Mouse (Mus musculus): ENCODE measurements around the gene Asf1b. TPM values are rescaled to one million over a fixed set of nuclear protein-coding genes. Genes with fewer than 3 reads are reported as not detected.

Asf1b gene
- 26.3 and 29.3 TPM in 2 replicates for polyA plus RNA-seq (2011; ENCODE audit: insufficient read depth, insufficient read length, low read depth, missing spikeins)

DNA sequence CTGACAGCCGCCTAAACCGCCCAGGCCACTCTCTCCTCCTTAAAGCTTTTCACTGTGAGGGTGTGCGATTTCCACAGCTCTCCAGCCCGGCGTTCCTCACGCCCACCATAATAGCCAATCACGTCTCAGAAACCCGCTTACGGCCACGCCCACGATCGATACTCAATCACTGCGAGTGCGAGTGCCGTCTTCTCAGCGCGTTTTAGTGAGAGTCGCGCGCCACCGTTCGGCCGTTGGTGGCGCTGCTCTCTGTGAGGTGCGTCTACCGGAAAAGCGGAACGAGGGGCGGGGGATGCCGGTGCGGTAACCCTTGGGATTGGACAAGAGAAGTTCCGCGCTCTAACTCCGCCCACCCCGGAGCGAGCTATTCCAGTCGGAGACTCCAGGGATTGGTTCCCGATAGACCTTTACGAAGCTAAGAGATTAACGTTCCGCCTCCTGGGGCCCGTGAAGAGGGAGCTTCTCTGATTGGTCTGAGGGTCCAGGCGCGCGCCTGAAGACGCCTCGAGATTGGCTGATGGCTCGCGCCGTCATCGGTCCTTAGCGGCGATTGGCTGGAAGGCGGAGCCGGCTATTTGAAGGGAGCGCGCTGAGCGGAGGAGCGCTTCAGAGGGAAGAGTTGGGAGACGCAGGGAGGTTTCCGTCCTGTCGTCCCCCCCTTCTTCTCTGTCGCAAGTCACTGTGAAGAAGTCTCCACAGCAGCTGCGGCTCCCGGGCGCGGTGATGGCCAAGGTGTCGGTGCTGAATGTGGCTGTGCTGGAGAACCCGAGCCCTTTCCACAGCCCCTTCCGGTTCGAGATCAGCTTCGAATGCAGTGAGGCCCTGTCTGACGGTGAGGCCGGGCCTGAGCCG lies at the start of gene Asf1b, which contains the start of gene Gm10644:
Gene Asf1b, plus strand, starts transcription at position 402 of the 852 bp plus-strand sequence.
Gene Gm10644, minus strand, starts transcription at position 100 of the 852 bp plus-strand sequence.
- Histone ChIP-seq H3K27me3 (ENCODE audit: control insufficient read depth, insufficient read depth, low read length, poor library complexity, severe bottlenecking) (no peaks in the 10 kb centered on the region), H3K4me3 (ENCODE audit: low read depth, low read length) (peak within 1 kb of the TSS; percentile 95), H3K9ac (ENCODE audit: low read depth, poor library complexity, severe bottlenecking) (peak within 1 kb of the TSS; percentile 85), H3K27ac (ENCODE audit: insufficient read depth, low read length) (peak within 1 kb of the TSS; percentile 19; the same call in 1 of the 2 replicates), H3K36me3 (ENCODE audit: control insufficient read depth, insufficient read depth, low read length, poor library complexity, severe bottlenecking) (peaks cover 5% of the 10 kb centered on the region), H3K4me1 (ENCODE audit: control insufficient read depth, insufficient read depth, low read length) (no peaks in the 10 kb centered on the region), H3K9me3 (replicated peaks; ENCODE audit: control insufficient read depth, insufficient read depth, low read length, poor library complexity, severe bottlenecking) (no peaks in the 10 kb centered on the region)
- TF ChIP-seq CTCF (IDR thresholded peaks at IDR 0.05; ENCODE audit: low read depth, low read length) (peak; percentile 92), POLR2A (IDR thresholded peaks at IDR 0.05; ENCODE audit: insufficient read depth, low read length) (peak; percentile 84), EP300 (IDR thresholded peaks at IDR 0.05; ENCODE audit: insufficient read depth, low read depth, low read length) (peak; percentile 61; the same call in 1 of the 2 replicates)

DNA sequence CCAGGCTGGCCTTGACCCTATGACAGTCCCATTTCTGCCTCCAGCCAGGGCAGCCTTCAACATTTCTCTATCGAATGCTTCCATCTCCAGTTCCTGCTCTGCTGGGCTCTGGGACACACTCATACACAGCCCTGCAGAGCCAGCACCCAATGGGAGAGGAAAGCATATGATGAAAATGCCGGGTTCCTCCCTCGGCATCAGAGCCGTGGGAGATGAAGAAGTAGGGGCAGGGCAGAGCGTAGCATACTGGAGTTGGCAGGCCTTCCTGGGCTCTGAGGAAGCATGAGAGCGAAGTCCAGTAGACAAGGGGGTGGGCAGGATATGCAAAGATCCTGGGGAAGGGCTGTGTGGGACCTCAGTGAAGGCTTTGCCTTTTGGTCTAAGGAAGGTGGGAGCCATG lies 46.7 kb upstream of the Asf1b start:
- peaks cover 15% of the 10 kb centered on the region for H3K36me3 ChIP-seq (ENCODE audit: control insufficient read depth, insufficient read depth, low read length, poor library complexity, severe bottlenecking)
- no peak overlapping the region for H3K27ac ChIP-seq (ENCODE audit: insufficient read depth, low read length)
- H3K9me3 ChIP-seq (replicated peaks; ENCODE audit: control insufficient read depth, insufficient read depth, low read length, poor library complexity, severe bottlenecking), result no peaks in the 10 kb centered on the region
- no peak overlapping the region for H3K4me3 ChIP-seq (ENCODE audit: low read depth, low read length)
- H3K9ac ChIP-seq (ENCODE audit: low read depth, poor library complexity, severe bottlenecking), result no peak overlapping the region
- peaks cover 2% of the 10 kb centered on the region for H3K4me1 ChIP-seq (ENCODE audit: control insufficient read depth, insufficient read depth, low read length)
- no peaks in the 10 kb centered on the region for H3K27me3 ChIP-seq (ENCODE audit: control insufficient read depth, insufficient read depth, low read length, poor library complexity, severe bottlenecking)
- TF ChIP-seq CTCF (IDR thresholded peaks at IDR 0.05; ENCODE audit: low read depth, low read length) (no peak), EP300 (IDR thresholded peaks at IDR 0.05; ENCODE audit: insufficient read depth, low read depth, low read length) (no peak), POLR2A (IDR thresholded peaks at IDR 0.05; ENCODE audit: insufficient read depth, low read length) (no peak)

DNA sequence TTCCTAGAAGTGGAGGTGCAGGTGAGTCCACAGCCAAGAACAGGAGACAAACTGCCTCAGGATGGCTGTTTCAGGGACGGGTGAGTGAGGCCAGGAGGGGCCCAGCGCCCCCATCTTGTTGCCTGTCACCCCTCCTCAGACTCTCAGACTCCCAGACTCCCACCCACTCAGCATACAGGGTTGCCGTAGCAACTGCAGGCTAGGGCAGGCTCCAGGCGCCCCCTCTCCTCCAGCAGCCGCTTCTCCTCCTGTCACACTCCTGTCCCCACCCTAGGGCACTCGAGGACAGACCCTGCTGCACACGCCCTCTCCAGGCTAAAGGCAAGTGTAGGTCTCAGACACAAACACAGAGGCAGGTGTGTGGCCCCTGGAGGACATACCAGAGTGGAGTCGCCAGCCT lies 46.0 kb upstream of the Asf1b start:
- H3K9me3 ChIP-seq (replicated peaks; ENCODE audit: control insufficient read depth, insufficient read depth, low read length, poor library complexity, severe bottlenecking), result no peaks in the 10 kb centered on the region
- no peaks in the 10 kb centered on the region for H3K4me1 ChIP-seq (ENCODE audit: control insufficient read depth, insufficient read depth, low read length)
- H3K9ac ChIP-seq (ENCODE audit: low read depth, poor library complexity, severe bottlenecking), result no peak overlapping the region
- peaks cover 15% of the 10 kb centered on the region for H3K36me3 ChIP-seq (ENCODE audit: control insufficient read depth, insufficient read depth, low read length, poor library complexity, severe bottlenecking)
- H3K27ac ChIP-seq (ENCODE audit: insufficient read depth, low read length), result no peak overlapping the region
- H3K4me3 ChIP-seq (ENCODE audit: low read depth, low read length), result no peak overlapping the region
- TF ChIP-seq POLR2A (IDR thresholded peaks at IDR 0.05; ENCODE audit: insufficient read depth, low read length), result no peak
- TF ChIP-seq EP300 (IDR thresholded peaks at IDR 0.05; ENCODE audit: insufficient read depth, low read depth, low read length), result no peak
- TF ChIP-seq CTCF (IDR thresholded peaks at IDR 0.05; ENCODE audit: low read depth, low read length), result no peak
- H3K27me3 ChIP-seq (ENCODE audit: control insufficient read depth, insufficient read depth, low read length, poor library complexity, severe bottlenecking), result no peaks in the 10 kb centered on the region

DNA sequence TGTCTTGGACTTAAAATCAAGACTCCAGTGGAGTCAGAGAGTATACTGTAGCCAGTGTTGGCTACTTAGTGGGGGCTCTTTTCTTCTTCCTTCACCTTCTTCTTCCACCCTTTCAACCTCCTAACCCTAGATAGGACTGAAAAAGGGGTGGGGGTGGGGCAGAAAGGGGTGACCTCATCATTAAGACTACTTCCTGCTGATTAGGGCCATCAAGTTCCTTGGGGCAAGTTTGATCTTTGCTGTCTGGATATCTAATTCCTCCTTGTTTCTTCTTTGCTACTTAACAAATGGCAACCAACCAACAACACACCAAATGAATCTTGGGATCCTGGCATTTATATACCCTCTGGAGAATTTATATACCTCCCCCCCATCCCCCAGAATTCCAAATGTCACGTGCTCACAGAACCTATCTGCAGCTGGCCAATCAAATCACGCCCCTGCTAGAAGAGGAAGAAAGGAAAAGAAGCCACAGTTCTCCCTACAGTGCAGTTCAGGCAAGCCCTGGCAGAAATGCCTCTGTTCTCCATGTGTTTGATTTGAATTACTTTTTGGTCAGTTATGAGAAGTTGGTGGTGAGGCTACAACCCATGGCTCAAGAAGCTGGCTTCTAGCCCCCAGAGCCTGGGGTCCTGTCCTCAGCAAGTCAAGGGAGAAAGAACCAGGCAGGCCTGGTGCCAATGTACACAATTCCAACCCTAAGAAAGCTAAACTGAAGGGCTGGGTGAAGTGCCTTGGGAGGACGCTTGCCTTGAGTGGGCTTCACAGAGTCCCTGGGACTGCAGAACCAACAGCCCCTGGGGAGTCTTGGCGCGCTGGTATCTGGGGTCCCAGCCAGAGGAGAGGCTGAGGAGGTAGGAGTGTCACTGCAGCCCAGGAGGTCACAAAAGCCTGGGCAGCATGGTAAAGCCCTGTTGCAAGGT lies 43.2 kb upstream of the Asf1b start:
- no peak overlapping the region for H3K4me3 ChIP-seq (ENCODE audit: low read depth, low read length)
- peaks cover 3% of the 10 kb centered on the region; the same call in 1 of the 2 replicates for H3K36me3 ChIP-seq (ENCODE audit: control insufficient read depth, insufficient read depth, low read length, poor library complexity, severe bottlenecking)
- H3K4me1 ChIP-seq (ENCODE audit: control insufficient read depth, insufficient read depth, low read length), result no peaks in the 10 kb centered on the region
- H3K27ac ChIP-seq (ENCODE audit: insufficient read depth, low read length), result no peak overlapping the region
- no peak for TF ChIP-seq EP300 (IDR thresholded peaks at IDR 0.05; ENCODE audit: insufficient read depth, low read depth, low read length)
- TF ChIP-seq POLR2A (IDR thresholded peaks at IDR 0.05; ENCODE audit: insufficient read depth, low read length), result no peak
- TF ChIP-seq CTCF (IDR thresholded peaks at IDR 0.05; ENCODE audit: low read depth, low read length), result no peak
- H3K9me3 ChIP-seq (replicated peaks; ENCODE audit: control insufficient read depth, insufficient read depth, low read length, poor library complexity, severe bottlenecking), result no peaks in the 10 kb centered on the region
- H3K27me3 ChIP-seq (ENCODE audit: control insufficient read depth, insufficient read depth, low read length, poor library complexity, severe bottlenecking), result no peaks in the 10 kb centered on the region
- no peak overlapping the region for H3K9ac ChIP-seq (ENCODE audit: low read depth, poor library complexity, severe bottlenecking)

GRCm38 (mm10) chr8:83914232-83914631 lies 41.1 kb upstream of the Asf1b start:
- Histone ChIP-seq H3K9me3 (replicated peaks; ENCODE audit: control insufficient read depth, insufficient read depth, low read length, poor library complexity, severe bottlenecking) (no peaks in the 10 kb centered on the region), H3K27me3 (ENCODE audit: control insufficient read depth, insufficient read depth, low read length, poor library complexity, severe bottlenecking) (no peaks in the 10 kb centered on the region), H3K4me1 (ENCODE audit: control insufficient read depth, insufficient read depth, low read length) (no peaks in the 10 kb centered on the region), H3K36me3 (ENCODE audit: control insufficient read depth, insufficient read depth, low read length, poor library complexity, severe bottlenecking) (peaks cover 13% of the 10 kb centered on the region), H3K27ac (ENCODE audit: insufficient read depth, low read length) (no peak overlapping the region), H3K4me3 (ENCODE audit: low read depth, low read length) (no peak overlapping the region), H3K9ac (ENCODE audit: low read depth, poor library complexity, severe bottlenecking) (no peak overlapping the region)
- no peak for TF ChIP-seq CTCF (IDR thresholded peaks at IDR 0.05; ENCODE audit: low read depth, low read length)
- no peak for TF ChIP-seq POLR2A (IDR thresholded peaks at IDR 0.05; ENCODE audit: insufficient read depth, low read length)
- no peak for TF ChIP-seq EP300 (IDR thresholded peaks at IDR 0.05; ENCODE audit: insufficient read depth, low read depth, low read length)

Measured in ES-Bruce4 (cell line).